Mouse (Mus musculus) intestine, embryonic 15.5 days (tissue): ENCODE results near the gene Gpn2. TPM values are rescaled to one million over a fixed set of nuclear protein-coding genes. Genes with fewer than 3 reads are reported as not detected.

Experiments
- ATAC-seq: fragments of 200-750 bp; cut with Nextera tagmentation; 2 replicates; pipeline ENCODE4 v1.8.0; 2017; ENCODE audit warnings: moderate TSS enrichment, moderate library complexity
- H3K27ac ChIP-seq: fragments of 300-500 bp; sonication (generic); 2 replicates; pipeline ENCODE4 v1.5.1; 2015; ENCODE audit warnings: mild to moderate bottlenecking, inconsistent platforms
- H3K27me3 ChIP-seq: fragments of 300-500 bp; sonication (generic); replicated peaks from 2 replicates; pipeline ENCODE4 v1.6.1; 2015; ENCODE audit warnings: inconsistent platforms
- H3K36me3 ChIP-seq: fragments of 300-500 bp; sonication (generic); 2 replicates; pipeline ENCODE4 v1.6.1; 2015; ENCODE audit warnings: inconsistent platforms
- H3K4me1 ChIP-seq: fragments of 300-500 bp; sonication (generic); replicated peaks from 2 replicates; pipeline ENCODE4 v1.6.1; 2015; ENCODE audit warnings: inconsistent platforms
- H3K4me2 ChIP-seq: fragments of 300-500 bp; sonication (generic); replicated peaks from 2 replicates; pipeline ENCODE4 v1.6.1; 2015; ENCODE audit warnings: mild to moderate bottlenecking, inconsistent platforms
- H3K4me3 ChIP-seq: fragments of 300-500 bp; sonication (generic); replicated peaks from 2 replicates; pipeline ENCODE4 v1.5.1; 2015; ENCODE audit warnings: inconsistent platforms
- H3K9ac ChIP-seq: fragments of 300-500 bp; sonication (generic); 2 replicates; pipeline ENCODE4 v1.6.1; 2015; ENCODE audit warnings: inconsistent platforms
- H3K9me3 ChIP-seq: fragments of 300-500 bp; sonication (generic); 2 replicates; pipeline ENCODE4 v1.6.1; 2016; ENCODE audit warnings: inconsistent platforms
- WGBS: fragments of 180-500 bp; shearing (Covaris S2); methylation state at CpG from one replicate; pipeline ENCODE4 v1.1.7; 2015; 5-methylcytosine and 5-hydroxymethylcytosine counted together
- polyA plus RNA-seq: library from polyadenylated mRNA; unstranded; fragments of >200 nt; fragmentation: Nextera tagmentation; extraction: Ambion mirVana; gene quantifications from 2 replicates; pipeline ENCODE4 v1.2.1, GENCODE M21; 2015

Gene Gpn2
- polyA plus RNA-seq, 1 experiment from 2014 or later = 16.5 TPM

GRCm38 (mm10) chr4:133599116-133599515 lies 15.0 kb downstream of the Gpn2 start:
- H3K27ac ChIP-seq = peak overlapping the region; percentile 86
- H3K27me3 ChIP-seq = peaks cover 13% of the 10 kb centered on the region
- H3K9me3 ChIP-seq = no peaks in the 10 kb centered on the region
- 11% methylated on average over 7 of the region's 7 CpGs for WGBS
- H3K4me2 ChIP-seq = peak overlapping the region; percentile 84
- peak overlapping the region; percentile 49 for H3K9ac ChIP-seq
- no peaks in the 10 kb centered on the region; the same call in 1 of the 2 replicates for H3K36me3 ChIP-seq
- ATAC-seq = peak; percentile 26
- H3K4me3 ChIP-seq = peak overlapping the region; percentile 49
- H3K4me1 ChIP-seq = peaks cover 11% of the 10 kb centered on the region

- peaks cover 11% of the 10 kb centered on the region for H3K4me1 ChIP-seq
- H3K36me3 ChIP-seq = no peaks in the 10 kb centered on the region; the same call in 1 of the 2 replicates
- H3K27me3 ChIP-seq = peaks cover 13% of the 10 kb centered on the region
- H3K4me3 ChIP-seq = peak overlapping the region; percentile 49
- H3K9me3 ChIP-seq = no peaks in the 10 kb centered on the region
- H3K9ac ChIP-seq = peak overlapping the region; percentile 49
- peak overlapping the region; percentile 86 for H3K27ac ChIP-seq
- peak; percentile 91 for ATAC-seq
- 0% methylated on average over 47 of the region's 50 CpGs for WGBS
- peak overlapping the region; percentile 84 for H3K4me2 ChIP-seq
These were observed 15.5 kb downstream of the Gpn2 start for GRCm38 (mm10) chr4:133599571-133600073.

- H3K4me3 ChIP-seq = peak overlapping the region; percentile 49
- peak overlapping the region; percentile 86 for H3K27ac ChIP-seq
- H3K4me1 ChIP-seq = peaks cover 14% of the 10 kb centered on the region
- no peaks in the 10 kb centered on the region for H3K9me3 ChIP-seq
- no peaks in the 10 kb centered on the region; the same call in 1 of the 2 replicates for H3K36me3 ChIP-seq
- no peak; the same call in 1 of the 2 replicates for ATAC-seq
- H3K27me3 ChIP-seq = peaks cover 13% of the 10 kb centered on the region
- H3K4me2 ChIP-seq = peak overlapping the region; percentile 84
- H3K9ac ChIP-seq = peak overlapping the region; percentile 49
- 12% methylated on average over 9 of the region's 9 CpGs for WGBS
These were observed 16.1 kb downstream of the Gpn2 start for GRCm38 (mm10) chr4:133600306-133600705.

- peak within 1 kb of the TSS; percentile 37 for H3K4me3 ChIP-seq
- H3K9ac ChIP-seq = peak within 1 kb of the TSS; percentile 49
- peak; percentile 75 for ATAC-seq
- H3K4me2 ChIP-seq = peak within 1 kb of the TSS; percentile 84
- H3K27me3 ChIP-seq = peaks cover 13% of the 10 kb centered on the region
- no peaks in the 10 kb centered on the region; the same call in 1 of the 2 replicates for H3K36me3 ChIP-seq
- peak within 1 kb of the TSS; percentile 58 for H3K27ac ChIP-seq
- H3K9me3 ChIP-seq = no peaks in the 10 kb centered on the region
- peaks cover 14% of the 10 kb centered on the region for H3K4me1 ChIP-seq
- 3% methylated on average over 16 of the region's 16 CpGs for WGBS
These were observed 17.6 kb downstream of the Gpn2 start, which contains the start of gene Sfn for GRCm38 (mm10) chr4:133601721-133602218. TSS of gene Sfn (minus strand) at chr4:133602168.

DNA sequence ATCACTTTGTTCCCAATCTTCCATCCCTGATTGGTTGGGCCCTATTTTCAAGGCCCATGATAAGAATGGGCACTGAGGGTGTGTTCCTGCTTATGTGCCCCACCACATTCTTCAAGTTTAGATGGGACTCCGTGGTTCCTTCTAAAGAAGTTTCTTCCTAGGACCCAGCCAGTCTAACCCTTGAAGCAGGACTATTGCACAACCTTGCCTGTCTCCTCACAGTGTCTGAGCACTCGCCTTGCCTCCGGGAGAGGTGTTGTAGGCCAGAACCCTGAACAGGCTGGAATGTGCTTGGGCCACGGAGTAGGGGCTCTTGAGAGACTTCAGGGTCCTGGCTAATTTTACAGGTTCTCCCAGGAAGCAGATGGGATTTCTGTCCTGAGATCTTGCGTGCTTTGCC lies 18.9 kb downstream of the Gpn2 start:
- Histone ChIP-seq H3K9me3 (no peaks in the 10 kb centered on the region), H3K4me1 (peaks cover 17% of the 10 kb centered on the region), H3K4me3 (no peak overlapping the region), H3K4me2 (no peak overlapping the region), H3K27ac (no peak overlapping the region), H3K36me3 (no peaks in the 10 kb centered on the region; the same call in 1 of the 2 replicates), H3K27me3 (peaks cover 13% of the 10 kb centered on the region), H3K9ac (no peak overlapping the region)
- 88% methylated on average over 5 of the region's 5 CpGs for WGBS
- ATAC-seq = no peak

- H3K27me3 ChIP-seq = peaks cover 13% of the 10 kb centered on the region
- peaks cover 15% of the 10 kb centered on the region for H3K4me1 ChIP-seq
- ATAC-seq = no peak
- H3K4me2 ChIP-seq = no peak overlapping the region
- 81% methylated on average over 7 of the region's 7 CpGs for WGBS
- no peaks in the 10 kb centered on the region; the same call in 1 of the 2 replicates for H3K36me3 ChIP-seq
- H3K9me3 ChIP-seq = no peaks in the 10 kb centered on the region
- H3K4me3 ChIP-seq = no peak overlapping the region
- no peak overlapping the region for H3K27ac ChIP-seq
- no peak overlapping the region for H3K9ac ChIP-seq
These were observed 20.0 kb downstream of the Gpn2 start for GRCm38 (mm10) chr4:133604175-133604574.

DNA sequence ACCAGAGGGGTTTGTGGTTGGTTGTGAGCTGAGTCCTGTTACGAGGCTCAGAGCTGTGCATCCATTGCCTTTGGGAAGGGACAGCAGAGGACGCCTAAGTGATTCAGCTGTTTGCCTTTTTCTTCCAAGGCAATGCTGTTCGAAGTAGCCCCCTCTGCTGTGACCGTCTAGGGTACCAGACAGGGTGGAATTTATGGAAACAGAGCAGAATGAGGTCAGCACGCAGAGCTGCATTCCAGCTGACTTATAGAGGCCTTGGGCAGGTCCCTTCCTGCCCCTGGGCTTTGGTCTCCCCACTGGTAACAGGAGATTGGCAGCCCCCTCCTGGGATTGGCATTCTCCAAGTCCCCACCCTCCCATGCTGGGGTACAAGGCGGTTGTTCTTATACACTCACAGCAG lies 20.7 kb downstream of the Gpn2 start:
- Histone ChIP-seq H3K9me3 (no peaks in the 10 kb centered on the region), H3K4me2 (no peak overlapping the region), H3K27me3 (peaks cover 13% of the 10 kb centered on the region), H3K27ac (no peak overlapping the region), H3K9ac (no peak overlapping the region), H3K4me1 (peaks cover 10% of the 10 kb centered on the region), H3K36me3 (no peaks in the 10 kb centered on the region; the same call in 1 of the 2 replicates), H3K4me3 (no peak overlapping the region)
- ATAC-seq = no peak
- 69% methylated on average over 6 of the region's 6 CpGs for WGBS

DNA sequence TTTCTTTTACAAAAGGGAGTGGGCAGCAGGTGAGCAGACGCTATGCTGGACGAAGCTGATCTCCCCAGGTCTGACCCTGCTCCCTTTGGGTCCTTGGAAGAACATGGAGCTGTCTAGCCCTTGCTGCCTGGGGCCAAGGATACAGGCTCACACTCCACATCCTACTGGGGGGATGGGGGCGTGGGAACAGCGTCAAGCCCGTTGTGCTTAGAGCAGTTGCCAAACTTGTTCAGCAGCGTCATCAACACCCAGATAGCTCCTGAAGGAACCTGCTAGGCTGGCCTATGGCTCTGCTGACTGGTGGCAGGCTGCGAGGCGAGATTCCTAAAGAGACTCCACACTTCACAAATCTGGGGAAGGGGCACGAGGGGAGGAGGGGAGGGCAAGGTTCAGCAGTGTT lies 21.2 kb downstream of the Gpn2 start:
- Histone ChIP-seq H3K4me1 (0 out of 2 replicates have a peak, but pooled peaks cover 6% of the 10 kb centered on the region), H3K9ac (no peak overlapping the region), H3K9me3 (no peaks in the 10 kb centered on the region), H3K4me2 (no peak overlapping the region), H3K36me3 (no peaks in the 10 kb centered on the region; the same call in 1 of the 2 replicates), H3K27ac (no peak overlapping the region), H3K27me3 (peaks cover 8% of the 10 kb centered on the region), H3K4me3 (no peak overlapping the region)
- 51% methylated on average over 9 of the region's 9 CpGs for WGBS
- ATAC-seq = no peak

GRCm38 (mm10) chr4:133607284-133607683 lies 23.1 kb downstream of the Gpn2 start:
- peak; percentile 70 for ATAC-seq
- H3K9me3 ChIP-seq = no peaks in the 10 kb centered on the region
- H3K27ac ChIP-seq = no peak overlapping the region
- H3K9ac ChIP-seq = no peak overlapping the region
- H3K4me2 ChIP-seq = no peak overlapping the region
- H3K27me3 ChIP-seq = peaks cover under 1% of the 10 kb centered on the region; the same call in 1 of the 2 replicates
- 65% methylated on average over 10 of the region's 10 CpGs for WGBS
- 0 out of 2 replicates have a peak, but pooled peaks cover 6% of the 10 kb centered on the region for H3K4me1 ChIP-seq
- peaks cover 7% of the 10 kb centered on the region for H3K36me3 ChIP-seq
- no peak overlapping the region for H3K4me3 ChIP-seq

DNA sequence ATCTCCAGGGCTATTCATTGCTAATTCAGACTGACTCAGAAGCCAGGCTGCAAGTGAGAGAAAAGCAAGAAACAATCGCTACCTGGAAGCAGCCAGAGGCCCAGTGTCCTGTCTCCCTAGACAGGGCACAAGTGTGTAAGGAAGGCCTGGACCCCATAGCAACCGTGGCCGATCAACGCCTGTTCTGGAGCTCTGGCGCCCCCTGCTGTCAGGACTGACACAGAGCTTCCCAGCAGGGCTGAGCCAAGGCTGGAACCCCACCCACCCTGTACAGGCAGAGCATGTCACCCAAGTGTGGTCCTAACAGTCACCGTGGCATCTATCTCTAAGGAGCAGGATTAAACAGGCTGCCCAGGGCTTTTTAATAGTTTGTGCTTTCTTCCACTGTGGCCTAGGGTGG lies 25.6 kb downstream of the Gpn2 start:
- ATAC-seq = peak; percentile 63
- Histone ChIP-seq H3K27me3 (no peaks in the 10 kb centered on the region), H3K4me3 (no peak overlapping the region), H3K36me3 (peaks cover 29% of the 10 kb centered on the region), H3K9ac (no peak overlapping the region), H3K27ac (no peak overlapping the region), H3K4me1 (0 out of 2 replicates have a peak, but pooled peaks cover 6% of the 10 kb centered on the region), H3K4me2 (no peak overlapping the region), H3K9me3 (no peaks in the 10 kb centered on the region)
- 18% methylated on average over 6 of the region's 6 CpGs for WGBS

- no peak overlapping the region for H3K4me2 ChIP-seq
- H3K9me3 ChIP-seq = no peaks in the 10 kb centered on the region
- H3K27ac ChIP-seq = no peak overlapping the region
- 0 out of 2 replicates have a peak, but pooled peaks cover 4% of the 10 kb centered on the region for H3K4me1 ChIP-seq
- no peak for ATAC-seq
- WGBS = 99% methylated on average over 5 of the region's 5 CpGs
- H3K9ac ChIP-seq = no peak overlapping the region
- H3K36me3 ChIP-seq = peaks cover 29% of the 10 kb centered on the region
- no peak overlapping the region for H3K4me3 ChIP-seq
- no peaks in the 10 kb centered on the region for H3K27me3 ChIP-seq
These were observed 27.7 kb downstream of the Gpn2 start for GRCm38 (mm10) chr4:133611815-133612214.

- no peaks in the 10 kb centered on the region for H3K27me3 ChIP-seq
- ATAC-seq = no peak
These were observed 28.3 kb downstream of the Gpn2 start for GRCm38 (mm10) chr4:133612416-133612815.

GRCm38 (mm10) chr4:133613026-133613425 lies 28.9 kb downstream of the Gpn2 start:
- WGBS = 92% methylated on average over 8 of the region's 8 CpGs
- Histone ChIP-seq H3K4me1 (no peaks in the 10 kb centered on the region), H3K4me3 (no peak overlapping the region), H3K36me3 (peaks cover 29% of the 10 kb centered on the region), H3K4me2 (no peak overlapping the region), H3K9me3 (no peaks in the 10 kb centered on the region), H3K9ac (no peak overlapping the region), H3K27me3 (no peaks in the 10 kb centered on the region), H3K27ac (no peak overlapping the region)
- no peak for ATAC-seq

More at GRCm38 (mm10) chr4:133612416-133612815, 28.3 kb downstream of the Gpn2 start:
- H3K4me1 ChIP-seq = no peaks in the 10 kb centered on the region
- 95% methylated on average over 7 of the region's 7 CpGs for WGBS
- H3K9me3 ChIP-seq = no peaks in the 10 kb centered on the region
- H3K4me2 ChIP-seq = no peak overlapping the region
- no peak overlapping the region for H3K9ac ChIP-seq
- H3K4me3 ChIP-seq = no peak overlapping the region
- H3K36me3 ChIP-seq = peaks cover 29% of the 10 kb centered on the region
- no peak overlapping the region for H3K27ac ChIP-seq
